Mouse (Mus musculus) thymus, adult 2 months (tissue): ENCODE measurements around the gene Cdh13. TPM values are rescaled to one million over a fixed set of nuclear protein-coding genes. Genes with fewer than 3 reads are reported as not detected.

Source experiments
- DNase-seq: peaks from one replicate; pipeline ENCODE4 v3.0.0; 2021
- H3K27ac ChIP-seq: fragments of 200-500 bp; 2 replicates; pipeline ENCODE4 v1.5.1; 2012; ENCODE audit warnings: low read length, control low read depth; ENCODE audit not compliant: control insufficient read depth, insufficient read depth
- H3K27me3 ChIP-seq: fragments of 200-500 bp; 2 replicates; pipeline ENCODE4 v1.6.1; 2012; ENCODE audit warnings: mild to moderate bottlenecking, low read length, moderate library complexity, mixed read lengths; ENCODE audit not compliant: control insufficient read depth, insufficient read depth
- H3K36me3 ChIP-seq: fragments of 200-500 bp; 2 replicates; pipeline ENCODE4 v1.6.1; 2012; ENCODE audit warnings: mild to moderate bottlenecking, low read length, moderate library complexity; ENCODE audit not compliant: control insufficient read depth, insufficient read depth
- H3K4me1 ChIP-seq: fragments of 200-500 bp; replicated peaks from 2 replicates; pipeline ENCODE4 v1.6.1; 2012; ENCODE audit warnings: low read length; ENCODE audit not compliant: control insufficient read depth, insufficient read depth
- H3K4me3 ChIP-seq: fragments of 200-500 bp; 2 replicates; pipeline ENCODE4 v1.5.1; 2012; ENCODE audit warnings: mild to moderate bottlenecking, low read length, control low read depth, moderate library complexity; ENCODE audit not compliant: control insufficient read depth, insufficient read depth
- CTCF ChIP-seq: fragments of 200-500 bp; IDR thresholded peaks from 2 replicates; pipeline ENCODE4 v1.5.1; 2012; ENCODE audit warnings: mild to moderate bottlenecking, control low read depth, low read length, moderate library complexity, borderline replicate concordance; ENCODE audit not compliant: control insufficient read depth, poor library complexity, insufficient read depth; ENCODE audit errors: extremely low read depth
- POLR2A ChIP-seq: fragments of 200-500 bp; IDR thresholded peaks from 2 replicates; pipeline ENCODE4 v1.6.1; 2012; ENCODE audit warnings: mild to moderate bottlenecking, low read length, control low read depth, moderate library complexity; ENCODE audit not compliant: control insufficient read depth, poor library complexity, insufficient read depth; ENCODE audit errors: extremely low read depth
- WGBS: fragments of 180-500 bp; shearing (Covaris S2); methylation state at CpG from one replicate; pipeline ENCODE4 v1.1.7; 2018; 5-methylcytosine and 5-hydroxymethylcytosine counted together
- polyA plus RNA-seq: library from polyadenylated mRNA; depleted of rRNA; stranded (reverse); fragments of >200 nt; gene quantifications from 2 replicates; pipeline ENCODE4 v1.2.3, GENCODE M21; 2012

Cdh13 gene
- polyA plus RNA-seq, 1 experiment: 12.5 TPM

DNA sequence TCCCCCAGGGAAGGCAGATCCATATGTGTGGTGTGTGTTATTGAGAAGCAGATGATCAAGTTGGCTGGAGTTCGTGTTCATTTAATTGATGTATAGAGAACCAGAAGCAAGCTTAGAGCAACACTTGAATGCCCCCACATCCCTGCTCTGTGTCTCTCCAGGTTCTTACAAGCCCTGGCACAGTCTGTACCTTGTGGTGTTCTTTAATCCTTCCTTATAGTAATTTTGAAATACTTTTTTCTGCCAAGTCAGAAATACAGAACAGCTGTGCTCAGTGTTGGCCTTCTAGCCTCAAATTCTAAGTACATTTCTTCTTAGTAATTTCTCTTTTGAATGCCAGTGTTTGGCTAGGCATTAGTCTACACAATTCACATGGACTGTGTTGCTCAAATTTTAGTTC is 494.8 kb downstream of the Cdh13 start:
- no peaks in the 10 kb centered on the region for H3K4me1 ChIP-seq
- no peak overlapping the region for H3K4me3 ChIP-seq
- no peak overlapping the region for H3K27ac ChIP-seq
- TF ChIP-seq CTCF (no peak), POLR2A (no peak)
- 86% methylated on average over 1 of the region's 1 CpGs for WGBS
- H3K36me3 ChIP-seq: no peaks in the 10 kb centered on the region
- no peaks in the 10 kb centered on the region for H3K27me3 ChIP-seq
- DNase-seq: no peak

GRCm38 (mm10) chr8:118785646-118786045 is 502.1 kb downstream of the Cdh13 start:
- H3K27ac ChIP-seq: no peak overlapping the region
- TF ChIP-seq CTCF (no peak), POLR2A (no peak)
- no peaks in the 10 kb centered on the region for H3K36me3 ChIP-seq
- no peaks in the 10 kb centered on the region for H3K27me3 ChIP-seq
- 95% methylated on average over 13 of the region's 13 CpGs for WGBS
- DNase-seq: no peak
- H3K4me3 ChIP-seq: no peak overlapping the region
- no peaks in the 10 kb centered on the region for H3K4me1 ChIP-seq

GRCm38 (mm10) chr8:118789649-118790048 is 506.1 kb downstream of the Cdh13 start:
- H3K27ac ChIP-seq: no peak overlapping the region
- no peak overlapping the region for H3K4me3 ChIP-seq
- no peak for TF ChIP-seq CTCF
- no peak for TF ChIP-seq POLR2A
- H3K4me1 ChIP-seq: no peaks in the 10 kb centered on the region
- DNase-seq: no peak
- no peaks in the 10 kb centered on the region for H3K36me3 ChIP-seq
- H3K27me3 ChIP-seq: no peaks in the 10 kb centered on the region
- 88% methylated on average over 7 of the region's 7 CpGs for WGBS

DNA sequence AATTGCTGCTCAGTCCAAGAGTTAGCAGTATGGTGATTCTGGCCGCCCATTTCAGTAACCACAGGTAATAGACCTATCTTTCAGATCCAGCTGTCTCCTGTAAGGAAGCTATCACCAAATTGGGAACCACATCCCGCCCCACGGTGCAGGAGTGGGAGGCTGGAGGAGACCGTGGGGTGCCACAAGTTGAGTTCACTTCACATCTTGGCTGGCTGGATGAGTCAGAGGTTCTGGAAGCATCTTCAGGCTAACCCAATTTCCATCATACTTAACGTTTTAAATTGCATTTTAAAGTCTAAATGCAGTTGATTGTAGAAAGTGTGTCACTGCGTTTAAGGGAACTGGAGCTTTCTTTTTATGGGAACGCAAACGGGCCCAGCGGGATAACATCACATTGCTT is 511.4 kb downstream of the Cdh13 start:
- Histone ChIP-seq H3K4me1 (no peaks in the 10 kb centered on the region), H3K27me3 (no peaks in the 10 kb centered on the region), H3K4me3 (no peak overlapping the region), H3K27ac (no peak overlapping the region), H3K36me3 (no peaks in the 10 kb centered on the region)
- 80% methylated on average over 9 of the region's 9 CpGs for WGBS
- no peak for TF ChIP-seq CTCF
- TF ChIP-seq POLR2A: no peak
- no peak for DNase-seq

- Histone ChIP-seq H3K4me3 (no peak overlapping the region), H3K27me3 (no peaks in the 10 kb centered on the region), H3K27ac (no peak overlapping the region), H3K4me1 (no peaks in the 10 kb centered on the region), H3K36me3 (no peaks in the 10 kb centered on the region)
- TF ChIP-seq POLR2A: no peak
- no peak for TF ChIP-seq CTCF
- DNase-seq: no peak
- 64% methylated on average over 7 of the region's 7 CpGs for WGBS
These were observed 513.0 kb downstream of the Cdh13 start for GRCm38 (mm10) chr8:118796491-118796890.

GRCm38 (mm10) chr8:118797127-118797526 is 513.6 kb downstream of the Cdh13 start:
- WGBS: 82% methylated on average over 3 of the region's 3 CpGs
- no peak overlapping the region for H3K4me3 ChIP-seq
- TF ChIP-seq POLR2A: no peak
- no peak for TF ChIP-seq CTCF

GRCm38 (mm10) chr8:118803168-118803567 is 519.6 kb downstream of the Cdh13 start:
- DNase-seq: no peak
- H3K36me3 ChIP-seq: no peaks in the 10 kb centered on the region
- H3K27ac ChIP-seq: no peak overlapping the region
- H3K4me1 ChIP-seq: no peaks in the 10 kb centered on the region
- no peak for TF ChIP-seq POLR2A
- no peak for TF ChIP-seq CTCF
- H3K27me3 ChIP-seq: no peaks in the 10 kb centered on the region
- no peak overlapping the region for H3K4me3 ChIP-seq
- 92% methylated on average over 4 of the region's 4 CpGs for WGBS

More at GRCm38 (mm10) chr8:118797127-118797526, 513.6 kb downstream of the Cdh13 start:
- Histone ChIP-seq H3K4me1 (no peaks in the 10 kb centered on the region), H3K36me3 (no peaks in the 10 kb centered on the region), H3K27me3 (no peaks in the 10 kb centered on the region), H3K27ac (no peak overlapping the region)
- no peak for DNase-seq
